Mouse (Mus musculus) C3H10T1/2 (cell line): ENCODE results near the gene Defa36. TPM values are rescaled to one million over a fixed set of nuclear protein-coding genes. Genes with fewer than 3 reads are reported as not detected.

Experiments used
- polyA plus RNA-seq, 2 experiments: library from polyadenylated mRNA; unstranded; fragments of >200 nt; fragmentation: generic; extraction: Trizol; gene quantifications; one replicate each; pipeline ENCODE4 v1.2.1; 2012; ENCODE audit warnings: missing spikeins in 2 of 2

The Defa36 gene
- not detected for polyA plus RNA-seq

DNA sequence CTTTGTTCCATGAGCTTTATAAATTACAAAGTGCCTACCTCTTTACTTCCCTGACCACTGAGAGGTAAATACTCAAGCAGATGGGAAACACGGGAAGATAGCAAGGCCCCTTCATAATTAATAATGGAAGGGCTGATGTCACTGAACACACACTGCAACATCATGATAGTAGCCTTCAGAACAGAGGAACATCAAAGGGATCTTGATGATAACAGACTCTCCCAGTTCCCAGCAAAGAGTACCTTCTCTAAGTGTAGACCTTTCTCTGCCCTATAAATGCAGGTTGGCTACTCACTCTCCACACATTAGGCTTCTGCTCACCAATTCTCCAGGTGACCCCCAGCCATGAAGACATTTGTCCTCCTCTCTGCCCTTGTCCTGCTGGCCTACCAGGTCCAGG, at the start of gene Defa36:
TSS of gene Defa36 (plus strand) at position 301 of the 400 bp plus-strand sequence.

DNA sequence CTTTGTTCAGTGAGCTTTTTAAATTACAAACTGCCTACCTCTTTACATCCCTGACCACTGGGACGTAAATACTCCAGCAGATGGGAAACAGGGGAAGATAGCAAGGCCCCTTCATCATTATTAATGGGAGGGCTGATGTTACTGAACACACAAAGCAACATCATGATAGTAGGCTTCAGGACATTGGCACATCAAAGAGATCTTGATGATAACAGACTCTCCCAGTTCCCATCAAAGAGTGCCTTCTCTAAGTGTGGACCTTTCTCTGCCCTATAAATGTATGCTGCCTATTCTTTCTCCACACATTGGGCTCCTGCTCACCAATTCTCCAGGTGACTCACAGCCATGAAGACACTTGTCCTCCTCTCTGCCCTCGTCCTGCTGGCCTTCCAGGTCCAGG, 49.0 kb upstream of the Defa36 start, which contains the start of gene Defa2:
TSS of gene Defa2 (plus strand) at position 301 of the 400 bp plus-strand sequence.

DNA sequence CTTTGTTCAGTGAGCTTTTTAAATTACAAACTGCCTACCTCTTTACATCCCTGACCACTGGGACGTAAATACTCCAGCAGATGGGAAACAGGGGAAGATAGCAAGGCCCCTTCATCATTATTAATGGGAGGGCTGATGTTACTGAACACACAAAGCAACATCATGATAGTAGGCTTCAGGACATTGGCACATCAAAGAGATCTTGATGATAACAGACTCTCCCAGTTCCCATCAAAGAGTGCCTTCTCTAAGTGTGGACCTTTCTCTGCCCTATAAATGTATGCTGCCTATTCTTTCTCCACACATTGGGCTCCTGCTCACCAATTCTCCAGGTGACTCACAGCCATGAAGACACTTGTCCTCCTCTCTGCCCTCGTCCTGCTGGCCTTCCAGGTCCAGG, 35.7 kb upstream of the Defa36 start, which contains the start of gene Defa33:
TSS of gene Defa33 (plus strand) at position 301 of the 400 bp plus-strand sequence.

DNA sequence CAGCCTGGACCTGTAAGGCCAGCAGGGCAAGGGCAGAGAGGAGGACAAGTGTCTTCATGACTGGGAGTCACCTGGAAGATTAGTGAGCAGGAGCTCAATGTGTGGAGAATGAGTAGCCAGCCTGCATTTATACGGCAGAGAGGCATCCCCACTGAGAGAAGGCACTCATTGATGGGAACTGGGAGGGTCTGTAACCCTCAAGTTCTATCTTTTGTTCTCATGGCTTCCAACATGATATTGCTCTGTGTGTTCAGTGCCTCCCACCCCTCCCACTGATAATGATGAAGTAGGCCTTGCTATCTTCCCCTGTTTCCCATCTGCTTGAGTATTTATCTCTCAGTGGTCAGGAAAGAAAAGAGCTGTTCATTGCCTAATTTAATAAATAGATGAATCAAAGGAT, 29.2 kb downstream of the Defa36 start, which contains the start of gene Gm7849:
TSS of gene Gm7849 (minus strand) at position 101 of the 400 bp plus-strand sequence.

Other genes starting within 250 kb of the Defa36 start
- gene Defa31, start 235.8 kb upstream of the Defa36 start, polyA plus RNA-seq, result not detected
- not detected for gene Gm15293, start 225.8 kb upstream of the Defa36 start, polyA plus RNA-seq
- not detected for gene Gm15292, start 177.7 kb upstream of the Defa36 start, polyA plus RNA-seq
- gene Defa27, start 111.9 kb upstream of the Defa36 start, polyA plus RNA-seq, result not detected
- gene Defa29, start 100.4 kb upstream of the Defa36 start, polyA plus RNA-seq, result not detected
- gene Defa2, start 48.9 kb upstream of the Defa36 start, polyA plus RNA-seq, result not detected
- not detected for gene Defa33, start 35.6 kb upstream of the Defa36 start, polyA plus RNA-seq
- gene Gm7849, start 29.1 kb downstream of the Defa36 start, polyA plus RNA-seq, result not detected
- not detected for gene Defa20, start 81.8 kb downstream of the Defa36 start, polyA plus RNA-seq
- not detected for gene Defa32, start 101.6 kb downstream of the Defa36 start, polyA plus RNA-seq
- not detected for gene Defa37, start 138.0 kb downstream of the Defa36 start, polyA plus RNA-seq
- not detected for gene Defa28, start 155.6 kb downstream of the Defa36 start, polyA plus RNA-seq
- not detected for gene Gm7861, start 167.1 kb downstream of the Defa36 start, polyA plus RNA-seq
- not detected for gene Defa26, start 190.8 kb downstream of the Defa36 start, polyA plus RNA-seq
- gene Defa17, start 228.4 kb downstream of the Defa36 start, polyA plus RNA-seq, result not detected
- gene Defa34, start 238.4 kb downstream of the Defa36 start, polyA plus RNA-seq, result not detected